Mouse (Mus musculus): ENCODE data around the gene Lmntd2. TPM values are rescaled to one million over a fixed set of nuclear protein-coding genes. Genes with fewer than 3 reads are reported as not detected.

Gene Lmntd2
- total and polyA plus RNA-seq, 3 experiments: 0.49 to 1.6 (median 0.93) TPM

DNA sequence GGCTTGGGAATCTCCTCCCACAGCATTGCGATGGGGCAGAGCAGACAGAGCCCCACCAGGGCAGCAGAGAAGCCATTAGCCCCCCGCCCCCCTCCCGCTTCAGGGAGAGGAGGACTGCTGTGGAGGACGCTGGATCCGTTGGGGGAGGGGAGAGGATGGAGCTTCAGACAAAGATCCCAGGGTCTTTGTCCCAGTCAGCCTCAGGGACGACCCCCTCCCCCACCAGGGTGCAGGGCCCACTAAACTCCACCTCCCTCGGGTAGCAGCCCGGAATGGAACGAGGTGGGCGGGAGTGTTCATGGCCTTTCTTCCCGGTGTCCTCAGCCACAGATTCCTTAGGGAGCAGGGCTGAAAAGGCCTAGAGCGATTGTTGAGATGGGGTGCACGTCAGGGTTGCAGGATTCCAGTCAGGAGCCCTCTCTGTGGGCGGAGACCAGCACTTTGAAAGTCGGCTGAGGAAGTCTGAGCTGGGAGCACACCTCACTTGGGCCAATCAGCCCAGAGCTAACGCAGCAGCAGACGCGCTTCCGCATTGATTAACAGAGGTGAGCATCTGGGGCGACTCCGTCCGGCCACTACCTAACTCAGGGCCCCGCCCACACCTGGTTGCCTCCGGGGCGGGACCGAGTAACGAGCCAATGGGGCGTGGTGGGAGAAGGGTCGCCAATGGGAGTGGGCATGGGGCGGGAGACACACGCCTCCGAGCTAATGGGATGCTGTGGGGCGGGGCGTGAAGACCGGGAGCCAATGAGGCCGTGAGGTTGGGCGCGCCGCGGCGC is 1.4 kb upstream of the Lmntd2 start, which contains the start of gene Rassf7:
Rassf7 (plus strand) TSS at position 760 of the 779 bp plus-strand sequence.
- peak; percentile 96 for DNase-seq (ENCODE audit: low spot score)
- Histone ChIP-seq H3K4me3 (ENCODE audit: low read depth, low read length) (peak within 1 kb of the TSS; percentile 80), H3K36me3 (replicated peaks) (peaks cover 39% of the 10 kb centered on the region), H3K9me3 (replicated peaks) (no peaks in the 10 kb centered on the region), H3K27me3 (ENCODE audit: insufficient read depth, low read length) (peaks cover 35% of the 10 kb centered on the region), H3K4me1 (ENCODE audit: insufficient read depth, low read depth, low read length) (peaks cover 66% of the 10 kb centered on the region)
- TF ChIP-seq GATA2 (IDR thresholded peaks at IDR 0.05; ENCODE audit: borderline replicate concordance, low read depth, low read length): no peak
- TF ChIP-seq POLR2AphosphoS5 (IDR thresholded peaks at IDR 0.05; ENCODE audit: insufficient replicate concordance, low read depth, low read length): no peak; the same call in 1 of the 2 replicates
- TF ChIP-seq TAL1 (conservative IDR thresholded peaks at IDR 0.05; ENCODE audit: low read depth, low read length): no peak
- no peak for TF ChIP-seq CTCF (IDR thresholded peaks at IDR 0.05; ENCODE audit: low read depth, low read length)
- no peak for TF ChIP-seq GATA1 (IDR thresholded peaks at IDR 0.05; ENCODE audit: borderline replicate concordance, low read length)
- ATAC-seq (ENCODE audit: extremely low read depth, insufficient number of reproducible peaks, low FRiP score, poor library complexity, severe bottlenecking): peak; percentile 99

DNA sequence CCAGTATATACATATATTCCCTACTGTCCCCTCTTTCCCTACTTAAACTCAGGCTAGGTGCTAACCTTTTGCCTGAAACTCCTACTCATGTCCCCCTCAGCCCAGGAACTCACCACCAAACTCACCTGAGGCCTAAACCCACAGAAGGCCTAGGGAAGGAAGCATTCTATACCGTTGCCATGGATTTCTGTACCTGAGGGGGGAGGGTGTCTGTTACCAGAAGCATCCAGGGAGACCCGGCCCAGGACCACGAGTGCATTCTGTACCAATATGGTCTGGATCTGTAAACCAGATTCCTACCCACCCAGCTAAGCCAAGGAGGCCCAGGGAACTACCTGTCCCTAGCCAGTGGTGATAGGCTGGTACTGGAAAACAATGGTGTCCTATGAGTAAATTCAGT is 430 bp upstream of the Lmntd2 start:
- TF ChIP-seq GATA1 (IDR thresholded peaks at IDR 0.05; ENCODE audit: borderline replicate concordance, low read length) (no peak), TAL1 (conservative IDR thresholded peaks at IDR 0.05; ENCODE audit: low read depth, low read length) (no peak), CTCF (IDR thresholded peaks at IDR 0.05; ENCODE audit: low read depth, low read length) (no peak), POLR2AphosphoS5 (IDR thresholded peaks at IDR 0.05; ENCODE audit: insufficient replicate concordance, low read depth, low read length) (no peak), GATA2 (IDR thresholded peaks at IDR 0.05; ENCODE audit: borderline replicate concordance, low read depth, low read length) (no peak)
- H3K27me3 ChIP-seq (ENCODE audit: insufficient read depth, low read length): peaks cover 45% of the 10 kb centered on the region
- ATAC-seq (ENCODE audit: extremely low read depth, insufficient number of reproducible peaks, low FRiP score, poor library complexity, severe bottlenecking) (no peak), DNase-seq (ENCODE audit: low spot score) (no peak)
- H3K9me3 ChIP-seq (replicated peaks): no peaks in the 10 kb centered on the region
- H3K4me1 ChIP-seq (ENCODE audit: insufficient read depth, low read depth, low read length): peaks cover 57% of the 10 kb centered on the region
- H3K36me3 ChIP-seq (replicated peaks): peaks cover 29% of the 10 kb centered on the region
- H3K4me3 ChIP-seq (ENCODE audit: low read depth, low read length): no peak overlapping the region

DNA sequence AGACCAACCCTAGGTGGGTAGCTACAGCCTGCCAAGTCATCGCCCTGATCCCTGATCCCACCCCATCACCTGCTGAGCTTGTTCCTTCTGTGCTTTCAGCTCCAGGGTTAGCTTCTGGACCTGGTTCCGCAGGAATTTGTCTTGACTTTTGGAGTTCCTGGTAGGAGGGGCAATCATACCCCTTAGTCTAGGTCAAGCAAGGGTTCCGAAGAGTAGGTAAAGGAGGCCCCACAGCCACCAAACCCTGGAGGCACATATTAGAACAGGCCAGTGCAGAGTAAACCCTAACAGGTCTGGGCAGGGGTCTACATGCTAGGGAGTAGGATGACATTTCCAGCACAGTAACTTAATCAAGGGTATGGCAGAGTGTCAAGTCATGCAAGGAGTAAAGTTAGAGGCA is 747 bp downstream of the Lmntd2 start:
- Histone ChIP-seq H3K9me3 (replicated peaks) (no peaks in the 10 kb centered on the region), H3K4me1 (ENCODE audit: insufficient read depth, low read depth, low read length) (peaks cover 45% of the 10 kb centered on the region), H3K27me3 (ENCODE audit: insufficient read depth, low read length) (peaks cover 56% of the 10 kb centered on the region), H3K36me3 (replicated peaks) (peaks cover 18% of the 10 kb centered on the region), H3K4me3 (ENCODE audit: low read depth, low read length) (no peak overlapping the region)
- TF ChIP-seq GATA2 (IDR thresholded peaks at IDR 0.05; ENCODE audit: borderline replicate concordance, low read depth, low read length): no peak
- TF ChIP-seq TAL1 (conservative IDR thresholded peaks at IDR 0.05; ENCODE audit: low read depth, low read length): no peak
- TF ChIP-seq CTCF (IDR thresholded peaks at IDR 0.05; ENCODE audit: low read depth, low read length): no peak
- TF ChIP-seq GATA1 (IDR thresholded peaks at IDR 0.05; ENCODE audit: borderline replicate concordance, low read length): no peak
- no peak for TF ChIP-seq POLR2AphosphoS5 (IDR thresholded peaks at IDR 0.05; ENCODE audit: insufficient replicate concordance, low read depth, low read length)
- ATAC-seq (ENCODE audit: extremely low read depth, insufficient number of reproducible peaks, low FRiP score, poor library complexity, severe bottlenecking): no peak
- no peak for DNase-seq (ENCODE audit: low spot score)

DNA sequence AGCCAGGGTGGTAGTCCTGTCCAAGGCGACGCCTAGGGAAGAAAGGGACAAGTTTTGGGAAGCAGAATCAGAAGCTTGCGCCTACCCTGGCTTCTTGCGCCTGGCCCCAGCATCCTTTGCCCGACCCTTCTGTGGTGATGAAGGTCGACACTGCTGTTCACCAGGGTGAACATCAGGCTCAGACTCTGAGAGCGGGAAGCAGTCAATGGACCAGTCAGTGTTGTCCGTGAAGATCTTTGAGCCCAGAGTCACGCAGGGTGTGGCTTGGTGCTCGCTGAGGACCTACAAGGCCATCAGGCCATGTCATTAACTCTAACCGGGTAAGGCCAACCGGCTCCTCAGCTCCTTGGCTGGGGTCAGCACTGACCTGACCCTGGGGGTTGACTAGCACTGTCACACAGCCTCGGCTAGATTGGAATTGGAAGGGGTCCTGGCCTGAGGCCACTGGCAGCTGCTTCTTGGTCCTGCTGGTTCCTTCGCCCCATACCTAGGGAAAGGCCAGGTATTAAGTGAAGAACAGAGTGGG is 3.2 kb downstream of the Lmntd2 start:
- H3K27me3 ChIP-seq (ENCODE audit: insufficient read depth, low read length): peaks cover 75% of the 10 kb centered on the region
- DNase-seq (ENCODE audit: low spot score): no peak
- peaks cover 20% of the 10 kb centered on the region for H3K4me1 ChIP-seq (ENCODE audit: insufficient read depth, low read depth, low read length)
- no peak overlapping the region for H3K4me3 ChIP-seq (ENCODE audit: low read depth, low read length)
- TF ChIP-seq CTCF (IDR thresholded peaks at IDR 0.05; ENCODE audit: low read depth, low read length) (no peak), GATA1 (IDR thresholded peaks at IDR 0.05; ENCODE audit: borderline replicate concordance, low read length) (no peak), TAL1 (conservative IDR thresholded peaks at IDR 0.05; ENCODE audit: low read depth, low read length) (no peak), GATA2 (IDR thresholded peaks at IDR 0.05; ENCODE audit: borderline replicate concordance, low read depth, low read length) (no peak), POLR2AphosphoS5 (IDR thresholded peaks at IDR 0.05; ENCODE audit: insufficient replicate concordance, low read depth, low read length) (no peak)
- no peaks in the 10 kb centered on the region for H3K9me3 ChIP-seq (replicated peaks)
- no peak for ATAC-seq (ENCODE audit: extremely low read depth, insufficient number of reproducible peaks, low FRiP score, poor library complexity, severe bottlenecking)
- no peaks in the 10 kb centered on the region for H3K36me3 ChIP-seq (replicated peaks)

DNA sequence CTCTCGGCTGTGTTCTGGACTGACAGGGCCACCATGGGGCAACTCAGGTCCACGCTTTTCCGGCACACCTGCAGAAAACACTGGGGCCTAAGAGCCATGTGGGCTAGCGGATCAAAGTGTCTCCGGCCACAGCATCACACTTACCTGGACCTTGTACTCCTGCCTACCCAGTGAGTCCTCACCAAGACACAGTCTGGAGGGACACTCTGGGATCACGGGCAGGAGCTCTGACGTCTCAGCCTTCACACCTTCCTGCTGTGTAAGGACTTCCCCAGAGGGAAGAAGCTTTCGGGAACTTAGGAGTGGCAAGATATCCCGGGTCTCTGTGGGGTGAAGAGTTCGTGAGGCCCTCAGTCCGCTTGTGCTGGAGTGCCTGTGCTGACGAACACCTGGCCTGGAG is 3.7 kb downstream of the Lmntd2 start:
- Histone ChIP-seq H3K27me3 (ENCODE audit: insufficient read depth, low read length) (peaks cover 80% of the 10 kb centered on the region), H3K4me1 (ENCODE audit: insufficient read depth, low read depth, low read length) (peaks cover 16% of the 10 kb centered on the region), H3K4me3 (ENCODE audit: low read depth, low read length) (no peak overlapping the region), H3K9me3 (replicated peaks) (no peaks in the 10 kb centered on the region), H3K36me3 (replicated peaks) (no peaks in the 10 kb centered on the region)
- no peak for DNase-seq (ENCODE audit: low spot score)
- no peak for ATAC-seq (ENCODE audit: extremely low read depth, insufficient number of reproducible peaks, low FRiP score, poor library complexity, severe bottlenecking)
- TF ChIP-seq GATA1 (IDR thresholded peaks at IDR 0.05; ENCODE audit: borderline replicate concordance, low read length) (no peak), POLR2AphosphoS5 (IDR thresholded peaks at IDR 0.05; ENCODE audit: insufficient replicate concordance, low read depth, low read length) (no peak), GATA2 (IDR thresholded peaks at IDR 0.05; ENCODE audit: borderline replicate concordance, low read depth, low read length) (no peak), CTCF (IDR thresholded peaks at IDR 0.05; ENCODE audit: low read depth, low read length) (no peak), TAL1 (conservative IDR thresholded peaks at IDR 0.05; ENCODE audit: low read depth, low read length) (no peak)

DNA sequence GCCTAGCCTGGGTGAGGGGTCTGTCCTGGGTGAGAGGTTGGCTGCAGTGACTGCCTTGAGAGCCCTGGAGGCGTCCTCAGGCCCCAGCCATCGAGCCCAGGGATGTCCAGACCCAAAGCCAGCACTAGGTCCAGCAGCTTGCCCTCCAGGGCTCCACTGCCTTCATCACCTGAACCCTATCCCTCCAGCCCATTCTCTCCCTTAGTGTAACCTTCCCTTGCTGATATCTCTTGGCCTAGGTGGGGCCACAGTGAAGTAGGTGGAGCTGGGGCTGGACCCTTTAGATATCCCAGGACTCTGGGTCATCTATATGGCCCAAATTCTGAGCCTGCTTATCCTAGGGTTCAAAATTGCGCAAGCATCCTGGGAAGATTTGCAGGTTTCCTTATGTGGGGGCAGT is 4.4 kb downstream of the Lmntd2 start:
- no peak for TF ChIP-seq GATA2 (IDR thresholded peaks at IDR 0.05; ENCODE audit: borderline replicate concordance, low read depth, low read length)
- no peak for TF ChIP-seq TAL1 (conservative IDR thresholded peaks at IDR 0.05; ENCODE audit: low read depth, low read length)
- no peak for TF ChIP-seq GATA1 (IDR thresholded peaks at IDR 0.05; ENCODE audit: borderline replicate concordance, low read length)
- no peak for TF ChIP-seq CTCF (IDR thresholded peaks at IDR 0.05; ENCODE audit: low read depth, low read length)
- no peak for TF ChIP-seq POLR2AphosphoS5 (IDR thresholded peaks at IDR 0.05; ENCODE audit: insufficient replicate concordance, low read depth, low read length)
- no peaks in the 10 kb centered on the region for H3K36me3 ChIP-seq (replicated peaks)
- ATAC-seq (ENCODE audit: extremely low read depth, insufficient number of reproducible peaks, low FRiP score, poor library complexity, severe bottlenecking) (no peak), DNase-seq (ENCODE audit: low spot score) (no peak)
- peaks cover 86% of the 10 kb centered on the region for H3K27me3 ChIP-seq (ENCODE audit: insufficient read depth, low read length)
- H3K9me3 ChIP-seq (replicated peaks): no peaks in the 10 kb centered on the region
- no peak overlapping the region for H3K4me3 ChIP-seq (ENCODE audit: low read depth, low read length)
- H3K4me1 ChIP-seq (ENCODE audit: insufficient read depth, low read depth, low read length): peaks cover 10% of the 10 kb centered on the region; the same call in 1 of the 2 replicates

All from G1E (cell line).